In genomic region chr19:24307271-24308221, GRCm38 (mm10) we compare ENCODE assay signal across 8 mouse cellular contexts. TPM values are rescaled to one million over a fixed set of nuclear protein-coding genes. Genes with fewer than 3 reads are reported as not detected.
DNase-seq lines count a peak whose midpoint lies in the region; ATAC-seq and TF ChIP-seq lines count a peak whose summit lies in the region.

No protein-coding gene starts in this region.

- H3K4me2 ChIP-seq in stomach, embryonic 16.5 days (ENCODE audit: low read depth, low read length), result no peak overlapping the region

- H3K27me3 ChIP-seq in heart, embryonic 10.5 days (ENCODE audit: insufficient read depth, poor library complexity, severe bottlenecking), result no peaks in the 10 kb centered on the region
- H3K27me3 ChIP-seq in stomach, embryonic 16.5 days (ENCODE audit: control insufficient read depth, insufficient read depth, low read length), result no peaks in the 10 kb centered on the region

- H3K9me3 ChIP-seq in heart, embryonic 10.5 days, result no peaks in the 10 kb centered on the region
- H3K9me3 ChIP-seq in stomach, embryonic 16.5 days (replicated peaks; ENCODE audit: control insufficient read depth, low read length), result no peaks in the 10 kb centered on the region

- peak overlapping the region; percentile 32 for H3K4me3 ChIP-seq in heart, embryonic 10.5 days
- no peak overlapping the region for H3K4me3 ChIP-seq in lung, adult 2 months (replicated peaks; ENCODE audit: extremely low read depth, low read depth, low read length)
- no peak overlapping the region for H3K4me3 ChIP-seq in stomach, embryonic 16.5 days (replicated peaks; ENCODE audit: low read length)

- 48% methylated on average over 13 of the region's 13 CpGs for WGBS in heart, embryonic 10.5 days
- WGBS in lung, adult 2 months, result 55% methylated on average over 13 of the region's 13 CpGs
- WGBS in stomach, embryonic 16.5 days, result 67% methylated on average over 13 of the region's 13 CpGs

- H3K9ac ChIP-seq in stomach, embryonic 16.5 days (ENCODE audit: low read length), result no peak overlapping the region

- peaks cover 24% of the 10 kb centered on the region for H3K4me1 ChIP-seq in heart, embryonic 10.5 days
- peaks cover 2% of the 10 kb centered on the region; the same call in 1 of the 2 replicates for H3K4me1 ChIP-seq in lung, adult 2 months (ENCODE audit: control insufficient read depth, insufficient read depth, low read length)
- H3K4me1 ChIP-seq in stomach, embryonic 16.5 days (ENCODE audit: control insufficient read depth, insufficient read depth, low read length), result 0 out of 2 replicates have a peak, but pooled peaks cover 5% of the 10 kb centered on the region

- TF ChIP-seq CTCF in lung, adult 2 months (IDR thresholded peaks at IDR 0.05; ENCODE audit: insufficient read depth, low read length), result no peak

- no peak for ATAC-seq in stomach, embryonic 16.5 days (ENCODE audit: insufficient read depth, low FRiP score)
- ATAC-seq in megakaryocyte progenitor cell, adult 5-6 weeks (replicated peaks; ENCODE audit: poor library complexity), result no peak
- no peak for ATAC-seq in megakaryocyte-erythroid progenitor cell, adult 5-6 weeks (replicated peaks; ENCODE audit: low FRiP score, low TSS enrichment, poor library complexity, severe bottlenecking)

- peak; percentile 40 for DNase-seq in retina, postnatal 1 day
- no peak for DNase-seq in retina, embryonic 14.5 days (ENCODE audit: low spot score)
- DNase-seq in heart, embryonic 10.5 days (ENCODE audit: low spot score), result no peak
- peak; percentile 38 for DNase-seq in lung, adult 2 months
- no peak for DNase-seq in left cerebral cortex, adult 11 months (ENCODE audit: low spot score)

- peak overlapping the region; percentile 89 for H3K27ac ChIP-seq in heart, embryonic 10.5 days
- H3K27ac ChIP-seq in stomach, embryonic 16.5 days (ENCODE audit: low read length), result peak overlapping the region; percentile 52

- no peak for TF ChIP-seq POLR2A in lung, adult 2 months (IDR thresholded peaks at IDR 0.05; ENCODE audit: borderline replicate concordance, extremely low read depth, low read depth, low read length)

- H3K36me3 ChIP-seq in heart, embryonic 10.5 days, result no peaks in the 10 kb centered on the region; the same call in 1 of the 2 replicates
- no peaks in the 10 kb centered on the region for H3K36me3 ChIP-seq in stomach, embryonic 16.5 days (ENCODE audit: control insufficient read depth, insufficient read depth, low read length)

RNA-seq across cellular contexts. Expression of gene Fxn, which starts 27.1 kb away (rescaled TPM):
- 71.9 and 73.4 TPM in 2 replicates for polyA plus RNA-seq in heart, embryonic 10.5 days (2016; fragmentation: Nextera tagmentation; extraction: Ambion mirVana)
- 4.9 and 7.0 TPM in 2 replicates for polyA plus RNA-seq in lung, adult 2 months (2012; rRNA removed)
- 32.5 and 40.2 TPM in 2 replicates for polyA plus RNA-seq in stomach, embryonic 16.5 days (2015; fragmentation: Nextera tagmentation; extraction: Ambion mirVana)
- total RNA-seq in megakaryocyte progenitor cell, adult 5-6 weeks (2015), result 28.2 and 30.0 TPM in 2 replicates
- 13.0 and 15.3 TPM in 2 replicates for total RNA-seq in megakaryocyte progenitor cell, adult 5-6 weeks (2017)
- 91.0 and 120 TPM in 2 replicates for total RNA-seq in megakaryocyte-erythroid progenitor cell, adult 5-6 weeks (2014; fragmentation: Nextera tagmentation)
- 32.5 and 40.5 TPM in 2 replicates for total RNA-seq in megakaryocyte-erythroid progenitor cell, adult 5-6 weeks (2017)

Comparison
In these comparisons a context has a peak if more than half of its experiments do, and no peak if none do; other contexts are left out.
1. DNase-seq: peak in retina, postnatal 1 day (single experiment) and lung, adult 2 months (single experiment); none in retina, embryonic 14.5 days (single experiment), heart, embryonic 10.5 days (single experiment) and left cerebral cortex, adult 11 months (single experiment).